Mouse (Mus musculus) layer of hippocampus, postnatal 14 days (tissue): ENCODE measurements at regions not wholly inside any gene's neighbourhood (a gene's known extent, or its start where the extent isn't known, plus 50 kb on each side); places are given as distances from the start of the nearest gene placed in this dataset.

Experiments
- DNase-seq, 2 experiments: peaks; one replicate each; pipeline ENCODE4 v3.0.0; 2021 to 2022; ENCODE audit warnings: low spot score in 2 of 2, mixed read lengths in 1 of 2

DNA sequence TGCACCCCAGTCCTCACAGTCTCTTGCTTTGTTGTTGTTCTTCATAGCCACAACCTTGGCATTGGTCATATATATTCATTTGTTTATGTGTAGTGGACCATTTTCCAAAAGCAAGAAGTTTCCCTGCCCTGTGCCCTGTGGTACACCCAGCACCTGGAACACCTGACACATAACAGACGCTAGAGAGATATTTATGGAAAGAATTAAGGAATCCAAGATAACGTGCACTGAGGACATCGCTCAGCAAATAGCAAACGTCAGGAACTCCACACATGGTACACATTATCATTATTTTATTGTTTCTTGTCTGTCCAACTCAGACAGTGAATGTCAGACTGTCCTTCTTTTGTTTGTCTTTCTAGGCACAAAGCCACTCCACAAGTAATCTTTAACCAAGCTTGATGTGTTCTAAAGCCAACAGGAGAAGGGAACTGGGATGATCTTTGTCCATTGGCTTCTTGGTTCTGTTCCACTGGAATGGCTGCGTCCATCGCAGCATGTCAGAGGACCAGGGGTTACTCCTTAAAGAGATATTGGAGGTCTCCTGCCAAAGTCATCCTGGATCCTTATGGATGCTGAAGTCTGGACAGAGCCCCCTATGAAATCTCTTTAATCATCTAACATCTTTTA is 74.2 kb upstream of the Arid1b start:
- no peak for DNase-seq

DNA sequence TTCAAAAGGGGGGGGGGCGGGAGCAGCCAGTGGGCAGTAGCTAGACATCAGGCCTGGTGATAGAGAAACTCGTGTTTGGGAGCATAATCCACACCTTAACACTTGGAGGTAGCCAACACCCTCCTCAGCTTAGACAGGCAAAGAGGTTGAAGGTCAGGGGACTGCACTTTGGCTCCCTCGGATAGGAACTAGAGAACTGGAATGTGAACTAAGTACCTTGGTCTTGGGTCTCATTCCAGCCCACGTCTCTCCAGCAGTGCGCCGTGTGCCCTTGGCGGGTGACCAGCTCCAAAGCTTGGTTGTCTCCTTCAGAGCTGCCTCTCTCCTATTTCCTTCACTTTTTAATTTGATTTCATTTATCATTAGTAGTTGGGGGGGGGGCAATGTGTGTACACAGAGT is 73.0 kb upstream of the Arid1b start:
- DNase-seq, result no peak

DNA sequence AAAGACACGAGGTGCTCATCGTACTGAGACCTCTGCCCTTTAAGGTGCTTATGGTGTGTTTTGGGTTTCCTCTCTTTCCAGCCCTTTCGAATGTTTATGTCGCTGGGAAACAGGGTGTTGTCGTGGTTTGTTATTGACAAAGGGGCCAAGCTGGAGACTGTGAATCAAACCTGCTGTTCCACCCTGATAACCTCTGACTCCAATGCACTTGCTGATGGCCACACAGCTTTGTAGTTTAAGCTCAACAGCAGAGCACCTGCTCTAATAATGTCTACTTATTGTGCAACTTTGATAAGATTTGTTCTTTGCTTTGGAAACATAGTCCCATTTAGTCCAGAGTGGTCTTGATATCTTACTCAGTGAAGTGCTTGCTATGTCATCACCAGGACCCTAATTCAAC is 65.5 kb upstream of the Arid1b start:
- DNase-seq, result no peak

DNA sequence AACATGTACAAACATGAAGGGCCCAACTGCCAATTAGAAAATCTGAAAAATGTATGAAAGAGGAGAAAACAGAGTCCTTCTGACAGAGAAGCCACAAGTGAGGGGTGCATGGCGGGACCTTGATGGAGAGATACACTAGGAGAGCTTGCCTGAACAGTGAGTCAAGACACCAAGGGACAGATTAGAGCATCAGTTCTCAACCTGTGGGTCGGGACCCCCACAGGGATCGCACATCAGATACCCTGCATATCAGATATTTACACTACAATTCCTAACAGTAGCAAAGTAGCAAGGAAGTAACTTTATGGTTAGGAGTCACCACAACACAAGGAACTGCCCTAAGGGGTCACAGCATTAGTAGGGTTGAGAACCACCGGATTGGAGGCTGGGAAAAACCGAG is 58.9 kb upstream of the Arid1b start:
- no peak for DNase-seq

DNA sequence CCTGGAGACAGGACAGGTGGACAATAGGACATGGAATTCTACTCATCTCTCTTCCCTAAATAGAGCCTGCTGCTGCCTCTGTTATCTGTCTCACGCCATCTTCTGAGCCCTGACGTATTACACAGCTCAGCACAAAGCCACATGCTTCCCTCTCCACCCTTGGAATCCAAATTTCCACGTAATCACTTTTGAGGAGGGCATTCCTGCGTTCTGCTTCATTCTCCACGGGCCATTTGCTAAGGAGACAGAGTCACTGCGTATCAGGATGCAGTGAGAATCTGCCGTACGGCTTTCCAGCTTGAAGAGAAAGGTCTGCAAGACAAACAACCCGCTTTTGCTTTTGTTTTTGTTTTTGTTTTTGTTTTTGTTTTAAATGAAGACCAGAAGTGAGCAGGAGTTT is 53.5 kb upstream of the Arid1b start:
- DNase-seq, result no peak

DNA sequence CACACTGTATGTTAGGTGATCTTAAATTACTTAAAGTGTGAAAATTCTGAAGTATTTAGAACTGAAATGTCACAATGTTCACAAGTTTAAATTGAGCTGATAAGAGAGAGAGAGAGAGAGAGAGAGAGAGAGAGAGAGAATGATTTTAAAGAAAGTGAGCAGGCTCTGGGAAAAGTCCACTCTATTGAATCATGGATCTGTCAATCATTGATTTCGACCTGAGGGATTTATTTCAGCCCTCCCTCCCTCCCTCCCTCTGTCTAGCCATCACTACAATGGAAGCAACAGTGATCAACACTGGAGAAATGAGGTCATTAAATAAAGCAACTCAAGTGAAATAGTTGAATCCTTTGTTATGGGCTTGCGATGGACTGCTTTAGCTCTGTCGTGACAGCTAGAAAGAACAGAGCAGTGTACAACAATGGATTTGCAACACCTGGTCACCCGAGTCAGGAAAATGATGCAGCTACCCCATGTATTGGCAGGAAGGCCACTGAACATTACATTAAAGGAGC is 52.8 kb upstream of the Arid1b start:
- DNase-seq, result no peak

DNA sequence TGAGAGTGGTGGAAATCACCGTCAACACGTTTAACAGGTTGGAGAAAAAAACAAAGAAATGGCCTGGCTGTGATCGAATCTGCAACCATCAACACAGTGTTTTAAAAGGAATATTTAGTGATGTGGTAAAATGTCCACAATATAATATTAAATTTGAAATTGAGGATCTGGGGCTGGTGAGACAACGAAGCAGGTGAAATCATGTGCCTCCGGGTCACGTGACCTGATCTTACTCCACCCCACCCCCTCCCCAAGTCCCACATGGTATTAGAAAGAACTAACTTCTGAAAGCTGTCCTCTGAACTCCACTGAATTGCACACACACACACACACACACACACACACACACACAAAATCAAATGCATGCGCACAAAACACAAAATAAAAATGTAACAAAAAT is 51.3 kb upstream of the Arid1b start:
- no peak for DNase-seq
